Mouse (Mus musculus) c-Kit-positive CD71-positive TER-119-positive erythroid progenitor cells, embryonic 14.5 days (primary cell): ENCODE measurements around the gene Rbfox2.

ENCODE experiments used
- DNase-seq: peaks from one replicate; pipeline ENCODE4 v3.0.0-alpha.2; 2013; ENCODE audit warnings: low spot score

The Rbfox2 gene

DNA sequence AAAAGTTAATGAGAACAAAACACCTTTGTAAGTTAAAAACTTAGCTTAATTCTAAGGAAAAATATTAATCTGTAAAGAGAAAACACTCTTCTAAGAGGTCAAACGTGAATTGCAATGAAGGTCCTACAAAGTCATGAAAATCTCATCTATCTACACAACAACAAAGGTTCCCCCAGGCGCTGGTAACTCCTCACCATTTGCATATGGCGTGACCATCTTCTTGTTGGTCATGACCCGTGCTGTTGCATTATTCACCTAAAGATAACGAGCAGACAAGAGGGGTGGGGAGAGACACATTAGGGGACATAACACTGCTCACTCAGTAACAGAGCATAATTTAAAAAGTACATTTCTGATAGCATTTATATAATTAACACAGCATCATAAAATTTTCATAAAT, 204.1 kb downstream of the Rbfox2 start:
- DNase-seq = no peak

- DNase-seq = no peak
These were observed 207.0 kb downstream of the Rbfox2 start for GRCm38 (mm10) chr15:77099756-77100155.

DNA sequence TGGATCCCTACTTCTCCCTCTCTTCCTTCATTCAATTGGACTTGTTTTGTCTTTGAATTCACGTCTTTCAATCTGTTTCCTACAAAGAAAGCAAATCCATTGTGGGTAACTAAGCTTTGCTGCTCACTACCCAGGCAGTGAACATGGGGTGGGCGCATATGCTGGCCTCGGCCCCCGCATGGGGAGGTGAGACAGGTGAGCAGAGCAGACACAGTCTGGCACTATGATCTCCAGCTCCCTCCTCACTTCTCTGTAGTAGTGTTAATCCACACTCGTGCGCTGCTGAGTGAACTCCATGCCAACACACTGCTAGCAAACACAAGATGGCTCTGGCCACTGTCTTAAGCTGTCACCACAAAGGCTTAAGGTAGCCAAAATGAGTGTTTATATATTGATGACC, 209.4 kb downstream of the Rbfox2 start:
- DNase-seq = no peak

- no peak for DNase-seq
These were observed 211.6 kb downstream of the Rbfox2 start for GRCm38 (mm10) chr15:77095216-77095615.

DNA sequence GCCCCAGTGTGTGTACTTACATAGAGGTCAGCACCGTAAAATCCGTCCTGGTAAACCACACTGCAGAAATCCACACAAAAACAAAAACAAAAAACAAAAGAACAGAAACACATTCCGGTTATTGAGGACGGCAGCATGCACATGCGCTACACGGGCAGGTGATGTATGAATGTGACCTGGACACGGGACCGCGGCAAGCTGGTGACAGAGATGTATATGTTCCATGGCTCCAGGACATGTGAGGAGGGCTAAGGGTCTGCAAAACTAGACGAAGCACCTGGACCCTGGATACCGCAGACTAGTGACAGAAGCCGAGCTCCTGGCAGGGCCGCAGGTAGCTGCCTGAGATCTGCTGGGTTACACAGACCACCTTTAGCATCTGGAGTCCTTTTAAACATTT, 212.4 kb downstream of the Rbfox2 start:
- DNase-seq = no peak

DNA sequence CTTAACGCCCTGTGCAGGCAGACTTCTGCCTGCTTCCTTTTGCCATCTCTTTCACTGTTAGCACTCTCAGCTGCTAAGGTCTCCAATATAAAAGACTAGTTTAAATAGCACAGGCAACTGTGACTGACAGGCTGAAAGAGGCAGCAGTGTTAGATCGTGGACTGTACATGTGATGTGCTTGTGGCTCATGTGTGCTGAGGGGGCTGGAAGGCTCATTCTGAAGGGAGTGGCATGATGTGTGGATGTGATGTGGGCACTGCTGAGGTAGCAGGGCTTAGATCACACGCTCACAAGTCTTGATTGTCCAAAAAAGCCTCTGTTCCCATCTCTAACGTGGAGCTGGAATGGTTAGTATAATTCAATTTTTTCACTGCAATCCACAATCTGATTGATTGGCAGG, 215.4 kb downstream of the Rbfox2 start:
- DNase-seq = no peak

- no peak for DNase-seq
These were observed 216.3 kb downstream of the Rbfox2 start for GRCm38 (mm10) chr15:77090531-77090930.

GRCm38 (mm10) chr15:77089249-77089648, 217.6 kb downstream of the Rbfox2 start:
- DNase-seq = no peak

DNA sequence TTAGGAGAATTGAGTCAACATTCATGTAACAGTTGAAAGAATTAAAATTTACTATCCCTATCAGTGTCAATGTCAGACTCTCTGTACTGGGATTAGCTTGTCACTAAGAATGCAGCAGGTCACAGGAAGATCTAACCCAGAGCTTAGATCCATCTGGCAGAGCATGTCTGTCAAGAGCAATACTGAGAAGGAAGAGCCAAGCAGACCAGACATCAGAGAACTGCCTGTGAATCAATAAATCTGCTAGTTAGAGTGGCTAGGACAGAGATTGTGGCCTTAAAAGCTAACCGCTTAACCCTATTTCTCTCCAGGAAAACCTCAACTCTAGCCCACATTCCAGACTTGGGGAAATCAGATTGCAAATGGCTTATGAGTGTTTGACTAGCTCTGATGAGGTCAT, 220.3 kb downstream of the Rbfox2 start:
- DNase-seq = no peak

DNA sequence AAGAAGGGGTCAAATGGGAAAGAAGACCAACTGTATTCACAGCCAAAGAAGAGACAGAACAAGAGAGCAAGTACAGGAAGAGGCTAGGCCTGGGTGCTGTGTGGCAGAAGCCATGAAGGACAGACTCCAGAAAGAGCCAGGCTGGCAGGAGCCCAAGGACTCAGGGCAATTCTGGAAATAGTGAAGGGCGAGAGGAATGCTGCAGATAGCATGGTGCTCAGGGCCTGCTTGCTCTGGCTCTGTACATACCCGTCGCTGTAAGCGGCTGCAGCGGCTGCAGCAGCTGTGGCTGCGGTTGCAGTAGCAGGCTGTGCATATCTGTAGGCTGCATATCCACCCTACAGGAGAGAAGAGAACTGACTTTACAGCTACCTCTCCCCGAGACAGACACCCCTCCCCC, 221.0 kb downstream of the Rbfox2 start:
- DNase-seq = no peak

DNA sequence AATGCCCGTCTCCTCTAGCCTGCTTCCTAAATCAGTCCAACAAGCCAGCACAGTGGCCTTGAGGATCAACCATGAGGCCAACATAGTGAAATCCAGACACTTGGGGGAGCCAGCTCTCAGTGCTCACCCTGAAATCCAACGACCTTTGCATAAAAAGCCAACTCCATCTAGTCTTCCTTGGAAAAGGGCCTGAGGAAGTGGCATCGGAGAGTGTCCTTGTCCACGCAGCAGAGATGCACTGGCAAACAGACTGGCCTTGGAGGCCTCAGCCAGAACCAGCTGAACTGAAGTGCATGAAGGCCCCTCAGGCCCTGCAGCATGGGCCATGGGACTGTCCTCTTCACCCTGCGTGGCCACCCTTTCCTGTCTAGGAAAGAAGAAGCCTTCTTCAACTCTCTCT, 225.3 kb downstream of the Rbfox2 start:
- DNase-seq = no peak

- no peak for DNase-seq
These were observed 226.0 kb downstream of the Rbfox2 start for GRCm38 (mm10) chr15:77080684-77081254.

- DNase-seq = no peak
These were observed 226.9 kb downstream of the Rbfox2 start for GRCm38 (mm10) chr15:77079890-77080361.

- no peak for DNase-seq
These were observed 227.5 kb downstream of the Rbfox2 start for GRCm38 (mm10) chr15:77079256-77079822.

- DNase-seq = no peak
These were observed 228.0 kb downstream of the Rbfox2 start for GRCm38 (mm10) chr15:77078786-77079185.

DNA sequence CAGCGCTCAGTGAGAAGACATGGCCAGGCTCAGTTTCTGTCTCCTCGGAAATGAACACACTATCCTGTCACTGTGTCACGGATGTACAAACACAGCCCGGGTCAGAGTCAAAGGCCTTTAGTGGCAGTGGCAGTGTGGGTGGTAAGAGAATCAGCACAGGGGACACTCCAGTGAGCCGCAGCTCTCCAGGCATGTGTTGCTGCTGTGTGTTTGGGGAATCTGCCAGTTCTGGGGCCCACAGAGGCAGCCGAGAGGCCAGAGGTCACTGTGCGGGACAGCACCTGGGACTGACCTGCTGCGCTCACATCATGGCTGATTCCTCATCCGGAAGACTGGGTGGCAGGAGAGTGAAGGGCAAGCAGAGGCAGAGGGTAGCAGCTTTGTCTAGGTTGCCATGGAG, 228.9 kb downstream of the Rbfox2 start:
- no peak for DNase-seq

DNA sequence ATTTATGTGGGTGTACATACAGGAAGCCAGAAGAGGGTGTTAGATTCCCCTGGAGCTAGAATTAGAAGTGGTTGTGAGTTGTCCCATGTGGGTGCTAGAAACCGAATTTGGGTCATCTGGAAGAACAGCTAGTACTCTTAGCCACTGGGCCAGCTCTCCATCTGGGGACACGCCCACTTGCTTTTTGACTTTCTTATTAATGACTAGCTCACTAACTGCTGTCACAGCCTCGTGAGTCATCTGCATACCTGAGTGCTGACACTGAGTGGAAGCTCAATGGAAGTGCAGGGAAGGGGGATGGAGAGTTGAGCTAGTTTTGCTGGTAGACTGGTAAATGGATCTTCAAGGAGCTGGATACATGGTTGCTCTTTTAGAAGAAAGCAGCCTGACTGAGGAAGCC, 230.3 kb downstream of the Rbfox2 start:
- DNase-seq = no peak

DNA sequence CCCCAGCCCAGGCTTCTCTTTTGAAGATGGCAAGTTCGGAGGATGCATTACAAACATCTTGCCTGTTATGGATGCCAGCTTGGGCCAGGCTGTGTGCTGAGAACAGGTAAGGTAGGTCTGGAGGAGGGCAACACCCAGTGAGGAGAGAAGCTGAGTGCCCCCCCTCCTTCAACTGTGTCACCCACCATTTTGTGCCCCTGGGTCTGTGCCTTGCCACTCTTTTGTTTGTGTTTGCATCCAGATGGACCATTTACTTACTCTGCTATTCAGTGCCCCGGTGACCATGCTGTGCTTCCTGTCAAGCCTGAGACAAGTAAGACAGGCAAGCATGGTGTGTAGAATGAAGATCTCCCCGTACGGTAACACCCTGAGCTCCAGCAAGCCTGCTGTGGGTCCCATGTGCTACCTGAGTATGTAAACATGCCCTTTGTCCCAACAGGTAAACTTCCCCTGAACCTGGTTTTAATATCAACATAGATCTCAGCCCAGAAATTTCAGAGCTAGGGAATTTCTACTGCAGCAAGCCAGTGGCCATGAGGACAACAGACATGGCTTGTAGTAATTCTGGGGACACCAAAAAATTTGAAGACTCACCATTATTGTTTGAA, 234.1 kb downstream of the Rbfox2 start:
- DNase-seq = no peak

DNA sequence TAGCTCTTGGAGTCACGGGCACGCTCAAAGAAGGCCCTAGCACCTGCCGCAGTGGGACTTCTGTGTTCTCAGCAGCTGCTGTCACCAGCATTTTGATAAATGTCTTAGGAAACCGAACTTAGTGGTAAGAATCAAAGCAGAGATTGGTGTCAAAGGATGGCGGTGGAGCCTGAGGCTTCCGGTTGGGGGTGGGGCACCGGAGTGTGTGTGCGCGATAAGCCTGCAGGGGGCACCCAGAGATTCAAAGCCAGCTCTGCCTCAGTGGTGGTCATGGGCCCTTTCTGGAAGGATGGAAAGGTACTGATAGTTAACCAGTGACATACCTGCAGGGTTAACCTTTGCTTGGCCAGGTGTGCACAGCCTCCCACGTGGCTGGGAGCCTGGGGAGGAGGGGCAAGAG, 235.3 kb downstream of the Rbfox2 start:
- no peak for DNase-seq

DNA sequence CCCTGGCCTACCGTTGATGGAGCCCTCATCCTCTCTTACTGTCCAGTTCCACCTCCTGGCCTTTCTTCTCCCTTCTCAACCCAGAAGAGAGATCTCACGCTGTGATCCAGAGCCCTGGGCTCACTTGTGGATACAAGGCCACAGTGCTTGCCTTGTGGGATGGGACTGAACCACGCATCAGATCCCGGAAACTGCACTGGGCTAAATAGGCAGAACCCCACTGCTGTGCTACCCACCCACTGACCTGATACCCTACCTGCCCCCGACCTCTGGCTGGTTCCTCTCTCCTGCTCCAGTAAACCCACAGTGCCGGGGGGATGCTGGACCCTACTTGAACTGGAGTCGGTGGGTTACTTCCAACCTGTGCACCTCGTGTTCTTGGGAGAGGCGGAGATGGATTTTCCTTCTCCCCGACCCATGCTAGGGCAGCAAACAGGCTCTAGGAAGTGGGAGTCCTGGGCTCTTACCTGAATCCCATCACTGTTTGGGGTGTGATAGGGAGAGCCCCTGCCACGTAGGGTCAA, 236.0 kb downstream of the Rbfox2 start:
- DNase-seq = no peak

GRCm38 (mm10) chr15:77069019-77069418, 237.8 kb downstream of the Rbfox2 start:
- DNase-seq = no peak

- DNase-seq = no peak
These were observed 238.4 kb downstream of the Rbfox2 start for GRCm38 (mm10) chr15:77068439-77068861.

DNA sequence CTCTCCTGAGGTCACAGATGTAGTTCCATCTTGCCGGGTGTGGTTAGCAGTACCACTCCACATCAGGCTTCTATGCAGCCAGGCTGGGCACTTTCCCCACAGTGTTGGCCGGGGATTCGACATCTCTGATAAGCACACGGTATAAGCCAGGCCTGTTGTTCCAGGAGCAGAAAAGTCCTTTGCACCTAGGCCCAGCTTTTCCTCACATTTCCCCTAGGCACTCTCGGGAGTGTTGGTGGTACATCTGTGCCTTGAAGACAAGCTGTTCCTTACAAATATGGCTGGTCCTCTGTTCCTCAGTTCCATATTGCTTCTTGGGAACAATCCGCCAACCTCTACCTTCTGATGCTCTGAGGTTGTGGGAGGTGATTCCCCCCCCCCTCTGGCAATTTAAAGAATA, 240.6 kb downstream of the Rbfox2 start:
- no peak for DNase-seq
